Mouse (Mus musculus) stomach, postnatal 0 days (tissue): Measurements from ENCODE around the gene Scand1.

Source experiments
- CTCF ChIP-seq: IDR thresholded peaks from 2 replicates; pipeline ENCODE4 v1.5.1; 2016; ENCODE audit warnings: antibody characterized with exemption, low read depth, mild to moderate bottlenecking, moderate library complexity
- EP300 ChIP-seq: optimal IDR thresholded peaks from 2 replicates; pipeline ENCODE3; 2016; ENCODE audit warnings: antibody characterized with exemption

- TF ChIP-seq EP300: no peak
- TF ChIP-seq CTCF: no peak
These were observed 638 bp downstream of the Scand1 start for GRCm38 (mm10) chr2:156311841-156312291.
